Mouse (Mus musculus) mouse embryonic stem cell (cell line): Measurements from ENCODE around the gene P2ry14.

Experiments
- in situ Hi-C, 2 experiments: fragments of 300-500 bp; cut with MboI; formaldehyde crosslinking; loops; 1 replicate in 1 of 2; 3 replicates in 1 of 2; pipeline ENCODE4 v1.14.3; 2019 to 2020; ENCODE audit warnings: low sequenced_read_pairs in 2 of 2, low pct_unique_long_range_greater_than_20kb in 1 of 2, mixed read lengths in 1 of 2; ENCODE audit not compliant: unreplicated experiment in 1 of 2

The P2ry14 gene

GRCm38 (mm10) chr3:59153424-59153823 is at the start of gene P2ry14:
TSS of gene P2ry14 (minus strand) at chr3:59153618.
- in situ Hi-C loops: no loop called here

- in situ Hi-C loops: no loop called here
Observed at GRCm38 (mm10) chr3:59197329-59197948, 44.0 kb upstream of the P2ry14 start.

GRCm38 (mm10) chr3:59194938-59195337 is 41.5 kb upstream of the P2ry14 start, which contains the start of gene Gpr87:
TSS of gene Gpr87 (minus strand) at chr3:59195104.
- in situ Hi-C loops: no loop called here

- in situ Hi-C loops: no loop called here
Observed at GRCm38 (mm10) chr3:59194099-59194498, 40.7 kb upstream of the P2ry14 start.

DNA sequence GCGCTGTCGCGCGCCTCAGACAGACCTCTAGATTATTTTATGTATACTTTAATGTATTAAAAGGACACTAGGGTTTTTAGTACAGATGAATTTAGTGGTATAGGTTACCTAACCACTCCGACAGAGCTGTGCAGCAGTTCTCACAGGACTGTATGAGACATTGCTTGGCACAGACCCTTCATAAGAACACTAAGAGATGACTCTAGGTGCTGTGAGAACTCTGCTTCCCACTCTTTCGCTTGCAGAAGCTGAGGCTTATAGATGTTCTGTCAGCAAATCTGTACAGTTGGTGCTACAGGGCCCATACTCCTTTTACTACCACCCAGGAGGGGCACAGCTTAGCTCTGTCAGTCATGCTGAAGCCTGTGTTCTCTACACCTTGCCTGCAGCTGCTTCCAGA is 38.3 kb upstream of the P2ry14 start:
- in situ Hi-C loops: no loop called here

DNA sequence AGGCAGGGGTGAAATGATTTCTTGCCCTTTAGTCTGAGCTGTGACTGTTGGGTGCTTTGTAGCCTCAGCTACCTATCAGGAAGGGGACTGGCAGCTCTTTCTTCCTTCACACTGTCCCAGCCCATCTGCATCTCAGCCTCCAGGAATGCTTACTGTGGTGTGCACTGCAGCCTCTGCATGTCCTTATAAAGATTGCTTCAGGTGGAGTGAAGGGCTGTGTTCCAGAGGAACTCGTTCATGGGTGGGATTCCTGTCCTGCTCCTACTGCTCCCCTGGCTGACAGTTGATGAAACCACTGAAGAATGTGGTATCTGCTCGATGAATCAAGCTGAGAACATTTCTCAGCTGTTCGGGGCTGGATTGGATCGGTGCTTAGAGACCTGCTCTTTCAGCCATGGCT is 33.9 kb upstream of the P2ry14 start:
- in situ Hi-C loops: no loop called here

GRCm38 (mm10) chr3:59185662-59186061 is 32.2 kb upstream of the P2ry14 start:
- in situ Hi-C loops: no loop called here

DNA sequence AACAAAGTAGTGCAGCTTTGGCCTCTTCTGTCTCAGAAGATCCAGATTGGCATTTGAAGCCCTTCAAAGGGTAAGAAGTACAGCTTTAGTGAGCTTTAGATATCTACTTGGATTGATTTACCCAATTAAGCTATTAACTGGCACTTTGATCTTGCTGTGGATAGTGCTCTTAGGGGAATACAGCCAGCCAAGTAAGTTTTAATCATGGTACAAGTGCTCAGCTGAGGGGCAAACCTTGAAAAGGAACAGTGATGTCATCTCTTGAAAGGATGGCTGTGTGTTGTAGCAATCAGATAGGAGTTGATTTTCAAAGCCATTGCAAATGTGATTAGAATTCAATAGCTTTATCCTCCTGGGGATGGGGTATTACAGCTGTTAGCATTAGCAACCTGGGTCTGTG is 28.7 kb upstream of the P2ry14 start:
- in situ Hi-C loops: no loop called here

DNA sequence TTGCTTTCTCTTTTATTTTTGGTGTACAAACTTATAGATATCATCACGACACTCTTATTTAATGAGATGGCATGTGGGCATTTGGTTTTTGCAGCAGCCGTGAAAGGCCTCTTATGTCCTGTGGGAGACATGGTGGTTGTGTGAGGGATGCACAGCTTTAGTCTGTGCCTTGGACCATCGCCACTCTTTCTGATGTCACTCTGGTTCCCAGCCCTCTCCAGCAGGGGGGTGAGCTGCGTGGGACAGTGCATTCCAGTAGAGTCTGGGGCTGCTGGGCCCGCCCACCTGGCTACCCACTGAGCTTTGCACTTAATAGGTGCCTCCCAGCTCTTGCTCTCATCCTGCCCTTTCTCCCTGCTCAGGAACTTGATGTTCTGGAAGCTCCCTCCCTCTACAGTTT is 27.7 kb upstream of the P2ry14 start:
- in situ Hi-C loops: no loop called here

GRCm38 (mm10) chr3:59176871-59177270 is 23.5 kb upstream of the P2ry14 start:
- in situ Hi-C loops: no loop called here

DNA sequence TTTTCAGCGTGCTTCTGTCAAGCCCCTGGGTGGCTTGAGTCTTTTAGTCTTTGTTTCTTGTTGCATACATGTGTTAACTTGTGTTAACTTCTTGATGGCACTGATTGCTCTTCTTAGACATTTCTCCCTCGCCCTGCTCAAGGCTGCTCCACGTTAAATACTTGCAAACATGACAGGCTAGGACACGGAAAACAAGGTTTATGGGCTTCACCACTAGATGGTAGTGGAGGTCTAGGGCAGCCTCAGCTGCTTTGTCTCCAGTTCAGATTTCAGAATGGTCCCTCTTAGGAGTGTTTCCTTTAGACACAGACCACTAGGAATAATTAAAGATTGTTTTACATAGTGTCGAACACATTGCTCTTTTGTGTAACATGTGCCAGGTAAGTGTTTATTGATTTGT is 21.8 kb upstream of the P2ry14 start:
- in situ Hi-C loops: no loop called here

- in situ Hi-C loops: no loop called here
Observed at GRCm38 (mm10) chr3:59174426-59175154, 21.2 kb upstream of the P2ry14 start.

DNA sequence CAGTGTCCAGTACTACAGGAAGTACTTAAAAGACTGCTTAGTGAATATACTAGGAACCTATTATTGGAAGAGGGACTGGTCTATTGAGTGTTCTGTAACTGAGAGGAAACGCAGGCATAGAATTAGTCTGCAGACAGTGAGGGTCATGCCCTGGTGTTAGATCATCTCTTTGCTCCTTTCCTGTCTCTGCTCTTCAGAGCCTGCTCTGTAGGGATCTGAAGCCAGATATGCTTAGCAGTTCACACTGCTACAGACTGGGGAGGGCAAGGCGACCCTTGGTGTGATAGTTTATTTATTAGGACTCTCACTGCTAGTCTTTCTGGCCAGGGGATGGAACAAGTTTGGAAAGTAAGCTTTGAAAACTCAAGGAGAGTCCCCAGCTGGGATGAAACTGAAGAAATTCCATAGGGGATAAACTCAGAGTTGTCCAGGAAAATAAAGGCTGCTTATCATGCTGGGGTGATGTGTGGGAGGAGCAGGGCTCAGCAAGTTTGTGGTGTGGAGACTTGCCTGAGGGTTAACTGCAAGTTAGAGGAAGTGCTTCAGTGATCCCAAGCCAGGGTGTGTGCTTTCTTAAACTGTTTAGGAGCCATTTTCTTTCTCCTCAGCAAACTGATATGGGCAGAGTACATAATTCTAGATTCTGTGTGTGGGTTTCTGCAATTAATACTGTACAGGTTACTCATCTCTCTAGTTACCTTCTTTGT is 16.7 kb upstream of the P2ry14 start:
- in situ Hi-C loops: no loop called here

- in situ Hi-C loops: no loop called here
Observed at GRCm38 (mm10) chr3:59169215-59169614, 15.8 kb upstream of the P2ry14 start.

DNA sequence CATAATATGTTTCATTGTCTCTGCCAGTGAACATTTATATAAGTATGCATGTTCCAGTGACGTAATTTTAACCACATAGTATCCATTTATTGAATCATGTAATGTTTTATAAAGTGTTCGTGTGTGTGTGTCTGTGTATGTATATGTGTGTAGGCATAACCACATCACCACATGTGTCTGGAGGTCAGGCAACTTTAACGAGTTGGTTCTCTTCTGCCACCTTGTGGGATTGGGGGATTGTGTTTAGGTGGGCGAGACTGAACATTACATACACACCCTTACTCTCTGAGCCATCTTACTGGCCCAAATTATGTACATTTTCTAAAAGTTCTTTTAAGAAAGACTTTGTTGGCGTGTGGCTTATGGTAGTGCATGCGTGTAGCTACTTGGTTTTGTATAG is 15.1 kb upstream of the P2ry14 start:
- in situ Hi-C loops: no loop called here

GRCm38 (mm10) chr3:59167417-59168054 is 14.1 kb upstream of the P2ry14 start:
- in situ Hi-C loops: no loop called here

DNA sequence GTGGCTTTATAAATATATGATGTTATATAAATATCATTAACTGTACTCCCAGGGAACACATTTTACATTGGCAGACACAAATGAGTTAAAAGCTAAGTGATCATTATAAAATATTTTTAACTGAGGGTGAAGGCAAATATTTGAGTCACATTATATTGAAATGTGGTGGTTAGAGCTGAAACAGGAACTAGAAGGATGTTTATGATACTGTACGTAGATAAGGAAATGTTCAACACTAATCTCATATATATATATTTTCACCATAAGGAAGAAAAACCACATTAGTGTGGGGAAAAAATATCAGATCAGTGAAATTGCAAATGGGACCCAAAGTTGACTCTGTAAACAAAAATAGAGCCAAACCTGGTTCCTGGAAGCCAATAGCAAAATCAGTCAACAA is 7.0 kb upstream of the P2ry14 start:
- in situ Hi-C loops: no loop called here

DNA sequence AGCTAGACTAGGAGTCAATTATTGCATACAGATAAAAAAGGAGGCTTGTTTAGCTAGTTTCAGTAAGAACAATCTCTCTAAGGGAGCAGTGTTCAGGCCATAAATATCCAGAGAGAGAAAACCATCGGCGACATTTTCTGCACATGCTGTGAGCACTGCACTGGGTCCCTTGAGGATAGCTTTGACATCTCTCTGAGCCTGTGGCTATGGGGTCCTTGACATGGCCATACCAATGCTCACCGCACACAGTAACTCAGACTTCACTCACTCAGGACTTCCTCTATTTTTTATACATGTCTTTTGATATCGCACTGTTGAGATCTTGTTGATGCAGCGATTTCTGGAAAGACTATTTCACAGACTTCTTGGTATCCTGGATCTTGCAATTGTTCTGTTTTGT is 3.6 kb upstream of the P2ry14 start:
- in situ Hi-C loops: no loop called here

GRCm38 (mm10) chr3:59155404-59155803 is 2.0 kb upstream of the P2ry14 start:
- in situ Hi-C loops: no loop called here
